Mouse (Mus musculus) adrenal gland, postnatal 36 days (tissue): ENCODE data around the gene Psg23. TPM values are rescaled to one million over a fixed set of nuclear protein-coding genes. Genes with fewer than 3 reads are reported as not detected.
"Not testable (repeated sequence)": the region's sequence is repeated elsewhere in the genome, so short reads cannot be mapped to it uniquely, and the experiment has no call there.

ENCODE experiments used
- DNase-seq, 2 experiments: peaks; one replicate each; pipeline ENCODE4 v3.0.0; 2021; ENCODE audit warnings: mixed read lengths in 1 of 2
- long read RNA-seq, 2 experiments: library from polyadenylated mRNA; stranded (forward); transcript quantifications; one replicate each; pipeline ENCODE4 v2.0.0; 2021; ENCODE audit warnings: borderline sequencing depth in 2 of 2
- total RNA-seq, 2 experiments: library from RNA; stranded (reverse); gene quantifications; 2 replicates each; pipeline ENCODE4 v1.2.3; 2021

The Psg23 gene
- total RNA-seq, result not detected
- long read RNA-seq, experiment 1, result 0 reads
- long read RNA-seq, experiment 2, result 0 reads

DNA sequence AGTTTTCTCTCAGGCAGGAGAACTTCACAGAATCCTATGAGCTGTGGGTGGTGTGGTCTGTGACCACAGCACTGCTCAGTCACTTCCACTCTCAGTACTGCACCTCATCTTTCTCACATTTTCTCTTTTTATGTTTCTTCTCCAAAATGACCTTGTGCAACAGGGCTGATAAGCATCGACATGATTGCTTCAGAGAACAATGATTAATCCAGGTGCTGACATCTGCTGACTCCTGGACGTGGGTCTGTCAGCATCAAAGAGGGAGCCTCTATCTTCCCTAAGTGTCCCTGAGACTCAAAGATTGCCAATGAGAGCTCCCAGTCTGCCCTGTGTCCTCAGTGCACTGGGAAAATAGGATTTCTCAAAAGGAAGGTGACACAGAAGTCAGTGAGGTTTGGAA, at the start of gene Psg23:
TSS of gene Psg23 (minus strand) at position 101 of the 400 bp plus-strand sequence.
- not testable (repeated sequence) for DNase-seq

DNA sequence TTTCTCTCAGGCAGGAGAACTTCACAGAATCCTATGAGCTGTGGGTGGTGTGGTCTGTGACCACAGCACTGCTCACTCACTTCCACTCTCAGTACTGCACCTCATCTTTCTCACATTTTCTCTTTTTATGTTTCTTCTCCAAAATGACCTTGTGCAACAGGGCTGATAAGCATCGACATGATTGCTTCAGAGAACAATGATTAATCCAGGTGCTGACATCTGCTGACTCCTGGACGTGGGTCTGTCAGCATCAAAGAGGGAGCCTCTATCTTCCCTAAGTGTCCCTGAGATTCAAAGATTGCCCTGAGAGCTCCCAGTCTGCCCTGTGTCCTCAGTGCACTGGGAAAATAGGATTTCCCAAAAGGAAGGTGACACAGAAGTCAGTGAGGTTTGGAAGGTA, 40.3 kb upstream of the Psg23 start, which contains the start of gene Psg21:
TSS of gene Psg21 (minus strand) at position 101 of the 400 bp plus-strand sequence.
- not testable (repeated sequence) for DNase-seq

DNA sequence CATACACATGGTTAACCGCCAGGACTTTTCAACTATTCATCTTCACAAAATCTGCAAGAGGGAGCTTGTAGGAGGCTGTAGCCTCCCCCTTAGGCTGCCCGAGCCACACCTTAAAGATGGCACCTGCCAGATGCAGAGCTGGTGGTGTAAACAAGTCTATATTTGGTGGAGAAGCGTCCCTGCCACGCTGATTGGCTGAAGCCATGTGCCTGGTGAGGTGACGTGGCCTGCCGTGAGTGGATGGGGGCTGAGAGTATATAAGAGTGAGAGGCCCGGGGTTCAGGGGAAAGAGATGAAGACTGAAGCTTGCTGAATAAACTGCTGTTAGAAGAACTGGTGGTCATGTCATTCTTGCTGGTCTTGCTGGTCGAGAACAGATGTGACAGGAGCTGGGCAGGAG, 10.6 kb upstream of the Psg23 start:
- DNase-seq, result not testable (repeated sequence)

DNA sequence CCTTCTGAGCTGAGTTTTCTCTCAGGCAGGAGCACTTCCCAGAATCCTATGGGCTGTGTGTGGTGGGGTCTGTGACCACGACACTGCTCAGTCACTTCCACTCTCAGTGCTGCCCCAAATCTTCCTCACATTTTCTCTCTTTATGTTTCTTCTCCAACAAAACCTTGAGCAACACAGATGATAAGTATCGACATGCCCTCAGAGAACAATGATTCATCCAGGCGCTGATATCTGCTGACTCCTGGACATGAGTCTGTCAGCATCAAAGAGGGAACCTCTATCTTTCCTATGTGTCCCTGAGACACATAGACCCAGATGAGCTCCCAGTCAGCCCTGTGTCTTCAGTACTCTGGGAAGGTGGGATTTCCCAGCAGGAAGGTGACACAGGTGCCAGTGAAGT, 49.1 kb downstream of the Psg23 start, which contains the start of gene Psg27:
TSS of gene Psg27 (minus strand) at position 101 of the 400 bp plus-strand sequence.
- DNase-seq, result no peak

DNA sequence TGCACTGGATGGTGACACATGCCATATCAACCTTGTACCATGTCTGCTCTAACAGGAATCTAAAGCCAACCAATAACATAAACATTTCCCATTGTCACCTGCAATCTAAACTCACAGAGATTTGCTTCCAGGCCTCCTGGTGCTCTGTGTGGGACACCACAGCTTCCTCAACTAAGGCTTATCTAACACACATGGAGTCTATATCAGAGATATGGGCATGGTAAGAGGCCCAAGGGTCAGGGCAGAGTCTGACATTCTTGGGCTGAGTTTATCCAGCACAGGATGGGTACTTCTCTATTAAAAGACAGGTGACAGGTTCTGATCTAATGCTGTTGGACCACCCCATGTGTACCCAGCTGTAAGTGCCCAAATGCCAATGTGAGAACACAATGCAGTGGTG, 56.5 kb downstream of the Psg23 start:
- no peak for DNase-seq

Other genes starting within 250 kb of the Psg23 start
- not detected for gene Psg28, start 184.5 kb downstream of the Psg23 start, total RNA-seq
- not detected for gene Psg26, start 132.3 kb downstream of the Psg23 start, total RNA-seq
- not detected for gene Psg25, start 84.2 kb downstream of the Psg23 start, total RNA-seq
- not detected for gene Psg27, start 49.2 kb downstream of the Psg23 start, total RNA-seq
- gene Psg21, start 40.2 kb upstream of the Psg23 start, total RNA-seq, result not detected
- gene Psg20, start 69.7 kb upstream of the Psg23 start, total RNA-seq, result not detected
- gene Psg22, start 101.6 kb upstream of the Psg23 start, total RNA-seq, result not detected
- not detected for gene Psg19, start 182.0 kb upstream of the Psg23 start, total RNA-seq
- gene Psg17, start 205.1 kb upstream of the Psg23 start, total RNA-seq, result not detected
- gene Mill2, start 223.5 kb upstream of the Psg23 start, total RNA-seq, result 1 to 10 TPM; 5.4 to 7.2 TPM